ENCODE assay signal across 16 mouse cellular contexts in the genomic region with DNA sequence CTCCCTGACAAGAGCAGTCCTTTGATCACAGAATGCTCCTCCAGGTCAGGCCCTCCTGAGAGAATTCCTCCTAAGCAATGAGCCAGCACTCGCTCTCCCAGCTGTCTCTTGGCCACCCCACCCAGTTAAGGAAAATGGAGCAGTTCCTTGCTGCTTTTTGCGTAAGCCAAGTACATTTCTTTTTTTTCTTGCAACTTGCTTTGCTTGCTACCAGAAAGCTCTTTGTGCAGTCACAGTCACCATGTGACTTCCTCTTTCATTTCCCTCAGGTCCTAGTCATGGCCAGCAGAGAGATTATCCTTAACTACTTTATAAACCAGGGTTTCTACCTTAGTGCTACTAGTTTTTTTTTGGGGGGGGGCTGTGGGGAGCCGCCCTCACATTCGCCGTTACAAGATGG. TPM values are rescaled to one million over a fixed set of nuclear protein-coding genes. Genes with fewer than 3 reads are reported as not detected.
DNase-seq lines count a peak whose midpoint lies in the region; ATAC-seq and TF ChIP-seq lines count a peak whose summit lies in the region.
"Had no signal": no experiment of that assay in that cellular context is flagged by ENCODE, and none has a peak within 500 bp of the region (broad histone marks: within the 10 kb centered on the region; RNA-seq: fewer than 3 reads in every experiment).

No protein-coding gene starts in this region.

- peak; percentile 5 to 11 for DNase-seq in heart, adult 9 months (ENCODE audit: low spot score in 2 of 2)
- DNase-seq in 416B (ENCODE audit: low read depth) (peak; percentile 15), MEL (ENCODE audit: low read depth, low spot score) (peak; percentile 19)
- DNase-seq in thymus, postnatal 4 days = no peak
- DNase-seq: cerebellum, adult 11 months; cerebellum, postnatal 14 days; gastrocnemius, postnatal 14 days; right cerebral cortex, adult 18-20 months had no signal

- H3K9ac ChIP-seq in heart, embryonic 11.5 days (ENCODE audit: low read depth, low read length) = no peak overlapping the region
- no peak overlapping the region for H3K9ac ChIP-seq in MEL (ENCODE audit: control insufficient read depth, low read depth, low read length, poor library complexity, severe bottlenecking)
- H3K9ac ChIP-seq in intestine, postnatal 0 days (ENCODE audit: low read depth, low read length) = no peak overlapping the region
- H3K9ac ChIP-seq: hindbrain, embryonic 15.5 days; liver, embryonic 15.5 days; midbrain, embryonic 13.5 days had no signal

- H3K4me3 ChIP-seq in heart, embryonic 11.5 days (ENCODE audit: low read depth, low read length) = no peak overlapping the region
- no peak overlapping the region for H3K4me3 ChIP-seq in MEL (ENCODE audit: control insufficient read depth in 1 of 2, insufficient read depth in 1 of 2, low read depth in 2 of 2, low read length in 2 of 2)
- H3K4me3 ChIP-seq in intestine, postnatal 0 days (ENCODE audit: low read depth, low read length) = no peak overlapping the region
- H3K4me3 ChIP-seq: hindbrain, embryonic 15.5 days; liver, embryonic 15.5 days; midbrain, embryonic 13.5 days had no signal

- no peaks in the 10 kb centered on the region for H3K79me2 ChIP-seq in MEL (ENCODE audit: control insufficient read depth, insufficient read depth, low read length, poor library complexity)

- no peak for ATAC-seq in heart, embryonic 11.5 days (replicated peaks; ENCODE audit: insufficient number of reproducible peaks, low FRiP score, low TSS enrichment)
- ATAC-seq in megakaryocyte, adult 5-6 weeks (ENCODE audit: poor library complexity, severe bottlenecking) = peak; percentile 99
- no peak for ATAC-seq in intestine, postnatal 0 days
- ATAC-seq: intestine, embryonic 16.5 days; midbrain, embryonic 13.5 days had no signal

- no peak for TF ChIP-seq RAD21 in MEL (IDR thresholded peaks at IDR 0.05; ENCODE audit: low read depth, low read length)

- H3K9me3 ChIP-seq in heart, embryonic 11.5 days (replicated peaks; ENCODE audit: control insufficient read depth, low read length) = no peaks in the 10 kb centered on the region
- H3K9me3 ChIP-seq in MEL (replicated peaks; ENCODE audit: insufficient read depth, low read length) = no peaks in the 10 kb centered on the region
- no peaks in the 10 kb centered on the region for H3K9me3 ChIP-seq in intestine, postnatal 0 days (ENCODE audit: control insufficient read depth)
- H3K9me3 ChIP-seq: G1E; hindbrain, embryonic 15.5 days; liver, embryonic 15.5 days; midbrain, embryonic 13.5 days had no signal

- no peaks in the 10 kb centered on the region; the same call in 1 of the 2 replicates for H3K36me3 ChIP-seq in heart, embryonic 11.5 days (ENCODE audit: control insufficient read depth, insufficient read depth, low read length)
- no peaks in the 10 kb centered on the region; a peak in 1 of 4 replicates for H3K36me3 ChIP-seq in MEL (ENCODE audit: control insufficient read depth in 1 of 2, insufficient read depth in 2 of 2, low read length in 2 of 2)
- H3K36me3 ChIP-seq in intestine, postnatal 0 days (ENCODE audit: control insufficient read depth, insufficient read depth) = peaks cover 6% of the 10 kb centered on the region; the same call in 1 of the 2 replicates
- H3K36me3 ChIP-seq: hindbrain, embryonic 15.5 days; liver, embryonic 15.5 days had no signal

- no peak overlapping the region for H3K27ac ChIP-seq in heart, embryonic 11.5 days (ENCODE audit: low read depth, low read length)
- H3K27ac ChIP-seq in MEL (ENCODE audit: control insufficient read depth, low read depth, low read length) = no peak overlapping the region
- H3K27ac ChIP-seq in intestine, postnatal 0 days (ENCODE audit: low read depth, low read length) = no peak overlapping the region
- H3K27ac ChIP-seq: hindbrain, embryonic 15.5 days; liver, embryonic 15.5 days; midbrain, embryonic 13.5 days had no signal

- WGBS in heart, embryonic 11.5 days (ENCODE audit: insufficient replicate concordance) = 92% methylated on average over 5 of the region's 5 CpGs
- WGBS in intestine, postnatal 0 days = 94% methylated on average over 5 of the region's 5 CpGs

- no peak for TF ChIP-seq CTCF in MEL (IDR thresholded peaks at IDR 0.05 in 2 of 3, conservative IDR thresholded peaks at IDR 0.05 in 1 of 3; ENCODE audit: control insufficient read depth in 1 of 3, insufficient read depth in 1 of 3, low read depth in 2 of 3, low read length in 3 of 3, poor library complexity in 1 of 3, severe bottlenecking in 1 of 3)
- TF ChIP-seq CTCF in intestine, postnatal 0 days (IDR thresholded peaks at IDR 0.05; ENCODE audit: low read depth) = no peak

- no peak for TF ChIP-seq EP300 in MEL (IDR thresholded peaks at IDR 0.05; ENCODE audit: low read depth in 1 of 2, low read length in 2 of 2)

- TF ChIP-seq POLR2A in MEL (IDR thresholded peaks at IDR 0.05; ENCODE audit: control insufficient read depth in 1 of 2, insufficient read depth in 1 of 2, low read depth in 1 of 2, low read length in 2 of 2, poor library complexity in 1 of 2) = no peak

- H3K4me2 ChIP-seq in heart, embryonic 11.5 days = no peak overlapping the region
- no peak overlapping the region for H3K4me2 ChIP-seq in intestine, postnatal 0 days (replicated peaks; ENCODE audit: low read depth)
- H3K4me2 ChIP-seq: hindbrain, embryonic 15.5 days; liver, embryonic 15.5 days; midbrain, embryonic 13.5 days had no signal

- no peaks in the 10 kb centered on the region for H3K27me3 ChIP-seq in heart, embryonic 11.5 days (ENCODE audit: control insufficient read depth, insufficient read depth, low read length)
- H3K27me3 ChIP-seq in MEL (ENCODE audit: control insufficient read depth in 1 of 2, insufficient read depth in 2 of 2, low read length in 2 of 2) = no peaks in the 10 kb centered on the region
- H3K27me3 ChIP-seq in intestine, postnatal 0 days (replicated peaks; ENCODE audit: control insufficient read depth, insufficient read depth, low read length) = no peaks in the 10 kb centered on the region
- H3K27me3 ChIP-seq: hindbrain, embryonic 15.5 days; liver, embryonic 15.5 days; midbrain, embryonic 13.5 days had no signal

- no peaks in the 10 kb centered on the region for H3K4me1 ChIP-seq in heart, embryonic 11.5 days (ENCODE audit: control insufficient read depth, insufficient read depth, low read length)
- no peaks in the 10 kb centered on the region for H3K4me1 ChIP-seq in MEL (ENCODE audit: control insufficient read depth in 1 of 2, insufficient read depth in 2 of 2, low read length in 2 of 2)
- no peaks in the 10 kb centered on the region for H3K4me1 ChIP-seq in intestine, postnatal 0 days (replicated peaks; ENCODE audit: control insufficient read depth, insufficient read depth, low read length)
- H3K4me1 ChIP-seq: hindbrain, embryonic 15.5 days; liver, embryonic 15.5 days; midbrain, embryonic 13.5 days had no signal

TF ChIP-seq in MEL, 35 proteins besides CTCF, POLR2A, EP300 and RAD21:
- TF ChIP-seq NELFE (IDR thresholded peaks at IDR 0.05; ENCODE audit: low read depth, low read length) = no peak
- no peak for TF ChIP-seq GABPA (IDR thresholded peaks at IDR 0.05; ENCODE audit: low read depth, low read length)
- no peak for TF ChIP-seq MEF2A (IDR thresholded peaks at IDR 0.05; ENCODE audit: extremely low read depth, insufficient replicate concordance, low read depth, low read length, poor library complexity, severe bottlenecking)
- no peak for TF ChIP-seq TBP (IDR thresholded peaks at IDR 0.05; ENCODE audit: low read depth, low read length)
- no peak for TF ChIP-seq BHLHE40 (IDR thresholded peaks at IDR 0.05; ENCODE audit: borderline replicate concordance, low read depth, low read length)
- TF ChIP-seq TCF12 (IDR thresholded peaks at IDR 0.05; ENCODE audit: low read depth, low read length) = no peak
- no peak for TF ChIP-seq MAZ (IDR thresholded peaks at IDR 0.05; ENCODE audit: low read depth, low read length)
- TF ChIP-seq MXI1 (IDR thresholded peaks at IDR 0.05; ENCODE audit: low read depth, low read length) = no peak
- no peak for TF ChIP-seq MYC (IDR thresholded peaks at IDR 0.05; ENCODE audit: low read depth, low read length)
- TF ChIP-seq SIN3A (IDR thresholded peaks at IDR 0.05; ENCODE audit: low read length) = no peak
- no peak for TF ChIP-seq ELF1 (IDR thresholded peaks at IDR 0.05; ENCODE audit: low read depth, low read length)
- no peak for TF ChIP-seq MYB (IDR thresholded peaks at IDR 0.05; ENCODE audit: low read depth, low read length)
TF ChIP-seq in MEL: peak in this region for 0.

RNA-seq across cellular contexts. Expression of gene Mospd2, which starts 38.6 kb away (rescaled TPM):
- polyA plus RNA-seq in heart, embryonic 11.5 days (2014; fragmentation: Nextera tagmentation; extraction: Ambion mirVana) = 11.9 and 12.2 TPM in 2 replicates
- 8.2 and 8.9 TPM in 2 replicates for total RNA-seq in MEL (2012; rRNA removed)
- 1 to 10 TPM in 1 of 2 experiments, not detected in 1; 8.2 TPM for polyA plus RNA-seq in MEL (2012; ENCODE audit: insufficient read depth in 1 of 2, insufficient read length in 2 of 2, low read depth in 1 of 2, low replicate concordance in 2 of 2, missing spikeins in 1 of 2)
- 76.1 and 79.3 TPM in 2 replicates for total RNA-seq in megakaryocyte, adult 5-6 weeks (2015)
- total RNA-seq in megakaryocyte, adult 5-6 weeks (2017) = 76.1 and 87.5 TPM in 2 replicates
- polyA plus RNA-seq in intestine, postnatal 0 days (2015; fragmentation: Nextera tagmentation; extraction: Ambion mirVana) = 19.4 and 20.6 TPM in 2 replicates

RNA-seq across cellular contexts. Expression of gene Fancb, which starts 38.9 kb away (rescaled TPM):
- polyA plus RNA-seq in heart, embryonic 11.5 days (2014; fragmentation: Nextera tagmentation; extraction: Ambion mirVana) = 6.3 and 8.1 TPM in 2 replicates
- total RNA-seq in MEL (2012; rRNA removed) = 12.5 and 12.6 TPM in 2 replicates
- 1 to 10 TPM in 1 of 2 experiments, not detected in 1; 9.2 TPM for polyA plus RNA-seq in MEL (2012; ENCODE audit: insufficient read depth in 1 of 2, insufficient read length in 2 of 2, low read depth in 1 of 2, low replicate concordance in 2 of 2, missing spikeins in 1 of 2)
- 5.5 and 8.2 TPM in 2 replicates for total RNA-seq in megakaryocyte, adult 5-6 weeks (2015)
- total RNA-seq in megakaryocyte, adult 5-6 weeks (2017) = 7.2 and 10.5 TPM in 2 replicates
- 2.1 TPM in 2 replicates for polyA plus RNA-seq in intestine, postnatal 0 days (2015; fragmentation: Nextera tagmentation; extraction: Ambion mirVana)
